Mouse (Mus musculus) liver, postnatal 0 days (tissue): ENCODE data around the gene Lum. TPM values are rescaled to one million over a fixed set of nuclear protein-coding genes. Genes with fewer than 3 reads are reported as not detected.

Source experiments
- ATAC-seq: fragments of 200-750 bp; cut with Nextera tagmentation; 2 replicates; pipeline ENCODE4 v1.8.0; 2017; ENCODE audit warnings: mild to moderate bottlenecking, moderate library complexity
- DNase-seq: peaks from one replicate; pipeline ENCODE4 v3.0.0-alpha.2; 2016
- H3K27ac ChIP-seq: fragments of 300-500 bp; sonication (generic); 2 replicates; pipeline ENCODE4 v1.5.1; 2014; ENCODE audit warnings: antibody characterized with exemption, moderate library complexity, mild to moderate bottlenecking, low read depth
- H3K27me3 ChIP-seq: fragments of 300-500 bp; sonication (generic); 2 replicates; pipeline ENCODE4 v1.6.1; 2014; ENCODE audit warnings: low read length, control low read depth, mixed read lengths; ENCODE audit not compliant: insufficient read depth
- H3K36me3 ChIP-seq: fragments of 300-500 bp; sonication (generic); replicated peaks from 2 replicates; pipeline ENCODE4 v1.6.1; 2014; ENCODE audit warnings: mild to moderate bottlenecking, control low read depth, low read length, moderate library complexity, mixed read lengths; ENCODE audit not compliant: insufficient read depth
- H3K4me1 ChIP-seq: fragments of 300-500 bp; sonication (generic); 2 replicates; pipeline ENCODE4 v1.6.1; 2014; ENCODE audit warnings: antibody characterized with exemption, mild to moderate bottlenecking, control low read depth; ENCODE audit not compliant: insufficient read depth
- H3K4me2 ChIP-seq: fragments of 300-500 bp; sonication (generic); 2 replicates; pipeline ENCODE4 v1.6.1; 2014; ENCODE audit warnings: low read depth, mild to moderate bottlenecking, low read length, moderate library complexity, mixed read lengths
- H3K4me3 ChIP-seq: fragments of 300-500 bp; sonication (generic); 2 replicates; pipeline ENCODE4 v1.5.1; 2014; ENCODE audit warnings: low read depth, low read length
- H3K9ac ChIP-seq: fragments of 300-500 bp; sonication (generic); replicated peaks from 2 replicates; pipeline ENCODE4 v1.6.1; 2014; ENCODE audit warnings: mild to moderate bottlenecking, moderate library complexity
- H3K9me3 ChIP-seq: fragments of 300-500 bp; sonication (generic); 2 replicates; pipeline ENCODE4 v1.6.1; 2016; ENCODE audit warnings: mild to moderate bottlenecking, control low read depth, low read length, mixed read lengths
- CTCF ChIP-seq: sonication (generic); IDR thresholded peaks from 2 replicates; pipeline ENCODE4 v1.5.1; 2016; ENCODE audit warnings: antibody characterized with exemption, low read depth
- EP300 ChIP-seq: IDR thresholded peaks from 2 replicates; pipeline ENCODE4 v1.6.1; 2016; ENCODE audit warnings: antibody characterized with exemption, low read depth, mild to moderate bottlenecking
- WGBS: fragments of 180-500 bp; shearing (Covaris S2); extraction: QIAGEN DNeasy Blood & Tissue Kit; methylation state at CpG from one replicate; pipeline ENCODE4 v1.1.7; 2014; ENCODE audit not compliant: insufficient replicate concordance; 5-methylcytosine and 5-hydroxymethylcytosine counted together
- polyA plus RNA-seq: library from polyadenylated mRNA; unstranded; fragments of >200 nt; fragmentation: Nextera tagmentation; extraction: Ambion mirVana; gene quantifications from 2 replicates; pipeline ENCODE4 v1.2.1, GENCODE M21; 2015

The Lum gene
- polyA plus RNA-seq, 1 experiment from 2014 or later, result 22.0 TPM

DNA sequence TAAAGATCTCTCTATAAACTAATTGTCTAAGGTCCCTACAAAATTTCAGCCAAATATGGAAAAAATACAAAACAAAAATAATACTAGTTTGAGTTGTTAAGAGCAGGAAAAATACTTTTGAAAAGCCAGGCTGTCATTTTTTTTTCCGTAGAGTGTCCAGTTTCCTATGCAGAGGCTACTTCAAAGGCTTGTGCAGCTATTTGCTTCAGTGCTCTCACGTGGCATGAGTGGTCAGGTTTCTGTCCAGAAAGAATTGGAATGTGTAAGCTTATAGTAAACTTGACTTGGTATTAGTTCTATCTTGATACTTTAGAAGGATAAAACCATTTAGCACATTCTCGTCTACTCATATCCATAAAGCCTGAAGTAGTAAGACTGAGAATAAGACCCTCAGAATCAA, 26.8 kb downstream of the Lum start:
- WGBS, result 68% methylated on average over 3 of the region's 3 CpGs
- H3K4me2 ChIP-seq, result no peak overlapping the region
- H3K27me3 ChIP-seq, result no peaks in the 10 kb centered on the region

GRCm38 (mm10) chr10:97595680-97596079, 30.8 kb downstream of the Lum start:
- 71% methylated on average over 1 of the region's 1 CpGs for WGBS
- H3K27me3 ChIP-seq, result no peaks in the 10 kb centered on the region
- no peaks in the 10 kb centered on the region for H3K36me3 ChIP-seq
- no peaks in the 10 kb centered on the region for H3K4me1 ChIP-seq
- ATAC-seq (no peak), DNase-seq (no peak)
- H3K9ac ChIP-seq, result no peak overlapping the region
- H3K4me2 ChIP-seq, result no peak overlapping the region
- TF ChIP-seq CTCF (no peak), EP300 (no peak)
- no peaks in the 10 kb centered on the region for H3K9me3 ChIP-seq
- no peak overlapping the region for H3K27ac ChIP-seq
- H3K4me3 ChIP-seq, result no peak overlapping the region

More for the DNA sequence above, 26.8 kb downstream of the Lum start:
- Histone ChIP-seq H3K9me3 (no peaks in the 10 kb centered on the region), H3K4me1 (no peaks in the 10 kb centered on the region), H3K36me3 (no peaks in the 10 kb centered on the region), H3K9ac (no peak overlapping the region), H3K4me3 (no peak overlapping the region), H3K27ac (no peak overlapping the region)
- no peak for DNase-seq
- ATAC-seq, result no peak
- TF ChIP-seq CTCF (no peak), EP300 (no peak)

DNA sequence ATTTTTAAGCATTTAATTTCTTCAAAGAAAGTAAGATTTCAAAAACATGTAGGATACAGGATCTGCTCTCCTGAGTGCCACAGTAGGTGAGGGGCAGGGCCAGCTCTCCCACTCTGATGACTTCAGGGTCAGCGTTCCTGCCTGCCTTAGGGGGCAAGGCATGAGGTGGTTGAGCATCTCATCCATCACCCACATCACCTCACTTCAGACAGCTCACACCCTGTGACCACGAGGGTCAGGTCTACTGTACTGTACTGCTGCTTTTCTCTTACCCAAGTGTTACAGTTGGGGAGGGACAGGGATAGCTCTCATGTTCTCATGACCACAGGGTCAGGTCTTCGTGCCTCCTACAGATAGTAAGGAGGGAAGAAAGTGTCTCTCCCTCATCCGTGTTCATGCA, 36.8 kb downstream of the Lum start:
- TF ChIP-seq CTCF (no peak), EP300 (no peak)
- no peaks in the 10 kb centered on the region for H3K4me1 ChIP-seq
- WGBS, result 72% methylated on average over 4 of the region's 4 CpGs
- ATAC-seq, result no peak
- H3K27me3 ChIP-seq, result no peaks in the 10 kb centered on the region
- H3K27ac ChIP-seq, result no peak overlapping the region
- no peak overlapping the region for H3K4me3 ChIP-seq
- no peaks in the 10 kb centered on the region for H3K36me3 ChIP-seq
- no peak for DNase-seq
- H3K9ac ChIP-seq, result no peak overlapping the region
- H3K9me3 ChIP-seq, result no peaks in the 10 kb centered on the region
- H3K4me2 ChIP-seq, result no peak overlapping the region

DNA sequence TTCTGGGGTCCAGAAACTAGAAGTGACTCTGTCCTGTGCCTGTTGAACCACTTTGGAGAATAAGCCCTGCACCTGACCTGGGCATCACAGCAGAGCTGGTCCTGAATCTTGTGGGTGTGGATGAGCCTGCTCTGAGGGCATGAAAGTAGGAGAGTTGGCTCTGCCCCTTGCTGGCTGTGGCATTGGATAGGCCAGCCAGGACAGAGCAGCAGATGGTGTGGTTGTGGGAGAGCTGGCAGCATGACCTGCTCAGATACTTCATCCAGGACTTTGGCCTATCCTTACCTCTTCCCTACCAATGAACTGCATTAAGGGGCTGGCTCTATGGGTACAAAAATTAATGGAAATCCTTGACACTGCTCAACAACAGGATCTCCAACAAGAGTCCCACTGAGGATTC, 38.3 kb downstream of the Lum start:
- no peaks in the 10 kb centered on the region for H3K36me3 ChIP-seq
- ATAC-seq (no peak), DNase-seq (no peak)
- no peak overlapping the region for H3K4me2 ChIP-seq
- H3K4me3 ChIP-seq, result no peak overlapping the region
- H3K27ac ChIP-seq, result no peak overlapping the region
- no peaks in the 10 kb centered on the region for H3K4me1 ChIP-seq
- H3K9ac ChIP-seq, result no peak overlapping the region
- H3K27me3 ChIP-seq, result no peaks in the 10 kb centered on the region
- TF ChIP-seq EP300 (no peak), CTCF (no peak)
- H3K9me3 ChIP-seq, result no peaks in the 10 kb centered on the region

GRCm38 (mm10) chr10:97606579-97606978, 41.7 kb downstream of the Lum start, which contains the start of gene Kera:
Gene Kera (plus strand): TSS chr10:97606879.
- Histone ChIP-seq H3K9ac (no peak within 1 kb of the TSS), H3K9me3 (no peaks in the 10 kb centered on the region), H3K36me3 (no peaks in the 10 kb centered on the region), H3K4me2 (no peak within 1 kb of the TSS), H3K4me3 (no peak within 1 kb of the TSS), H3K27me3 (no peaks in the 10 kb centered on the region), H3K4me1 (no peaks in the 10 kb centered on the region), H3K27ac (no peak within 1 kb of the TSS)
- no peak for ATAC-seq
- TF ChIP-seq EP300, result no peak
- no peak for TF ChIP-seq CTCF
- DNase-seq, result no peak
- WGBS, result 66% methylated on average over 2 of the region's 2 CpGs

Other genes with a start within 250 kb of the Lum start
- gene Dcn, start 85.5 kb upstream of the Lum start, polyA plus RNA-seq, result 153 and 157 TPM in 2 replicates
- not detected in 2 replicates for gene Kera, start 41.8 kb downstream of the Lum start, polyA plus RNA-seq
- gene Epyc, start 78.9 kb downstream of the Lum start, polyA plus RNA-seq, result not detected in 2 replicates
- not detected in 2 replicates for gene Ccer1, start 127.9 kb downstream of the Lum start, polyA plus RNA-seq
- not detected in 2 replicates for gene C030005K15Rik, start 161.6 kb downstream of the Lum start, polyA plus RNA-seq